Mouse (Mus musculus) bone marrow, adult 2 months (tissue): ENCODE data around the gene Mki67. TPM values are rescaled to one million over a fixed set of nuclear protein-coding genes. Genes with fewer than 3 reads are reported as not detected.
"Not testable (repeated sequence)": the region's sequence is repeated elsewhere in the genome, so short reads cannot be mapped to it uniquely, and the experiment has no call there.

Experiments used
- H3K27ac ChIP-seq: fragments of 200-500 bp; 2 replicates; pipeline ENCODE4 v1.5.1; 2012; ENCODE audit warnings: low read depth, mild to moderate bottlenecking, control low read depth, inconsistent platforms, low read length; ENCODE audit not compliant: control insufficient read depth, poor library complexity, insufficient read depth
- H3K4me1 ChIP-seq: fragments of 200-500 bp; 2 replicates; pipeline ENCODE4 v1.6.1; 2011; ENCODE audit warnings: low read length; ENCODE audit not compliant: control insufficient read depth, insufficient read depth
- H3K4me3 ChIP-seq: fragments of 200-500 bp; replicated peaks from 2 replicates; pipeline ENCODE3; 2011; ENCODE audit warnings: mild to moderate bottlenecking, low read depth, low read length, control low read depth; ENCODE audit not compliant: control insufficient read depth
- CTCF ChIP-seq: fragments of 200-500 bp; IDR thresholded peaks from 2 replicates; pipeline ENCODE4 v1.5.1; 2011; ENCODE audit warnings: low read length, control low read depth; ENCODE audit not compliant: control insufficient read depth, insufficient read depth
- POLR2A ChIP-seq: fragments of 200-500 bp; IDR thresholded peaks from 2 replicates; pipeline ENCODE4 v1.6.1; 2011; ENCODE audit warnings: low read depth, mild to moderate bottlenecking, control low read depth, low read length, borderline replicate concordance; ENCODE audit not compliant: control insufficient read depth
- WGBS: fragments of 180-500 bp; shearing (Covaris S2); methylation state at CpG from one replicate; pipeline ENCODE4 v1.1.7; 2018; 5-methylcytosine and 5-hydroxymethylcytosine counted together
- polyA plus RNA-seq: library from polyadenylated mRNA; stranded (reverse); fragments of >200 nt; gene quantifications from 2 replicates; pipeline ENCODE4 v1.2.4, GENCODE M21; 2011; ENCODE audit warnings: low replicate concordance; ENCODE audit not compliant: missing spikeins, insufficient read depth, insufficient read length

Mki67 gene
- polyA plus RNA-seq, 1 experiment: 249 TPM

DNA sequence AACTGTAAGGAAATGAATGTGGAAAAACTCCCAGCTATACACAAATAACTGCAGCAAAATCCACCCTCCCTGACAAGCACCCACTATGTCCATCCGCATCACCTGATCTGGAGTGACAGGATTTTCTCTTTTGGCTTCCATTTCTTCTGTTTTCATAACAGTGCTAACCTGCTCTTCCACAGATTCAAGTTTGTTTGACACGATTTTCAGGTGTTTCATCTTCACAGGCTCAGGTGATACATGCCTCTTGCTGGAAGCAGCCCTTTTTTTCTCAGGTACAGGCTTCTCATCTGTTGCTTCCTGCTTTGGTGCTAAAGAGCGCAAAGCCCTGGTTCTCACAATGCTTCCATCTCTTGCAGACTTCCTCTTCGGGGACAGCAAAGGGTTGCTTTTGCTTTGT lies 22.0 kb downstream of the Mki67 start:
- H3K27ac ChIP-seq: no peak overlapping the region
- TF ChIP-seq CTCF: no peak
- no peak for TF ChIP-seq POLR2A
- no peak overlapping the region for H3K4me3 ChIP-seq
- no peaks in the 10 kb centered on the region; the same call in 1 of the 2 replicates for H3K4me1 ChIP-seq
- 74% methylated on average over 4 of the region's 4 CpGs for WGBS

DNA sequence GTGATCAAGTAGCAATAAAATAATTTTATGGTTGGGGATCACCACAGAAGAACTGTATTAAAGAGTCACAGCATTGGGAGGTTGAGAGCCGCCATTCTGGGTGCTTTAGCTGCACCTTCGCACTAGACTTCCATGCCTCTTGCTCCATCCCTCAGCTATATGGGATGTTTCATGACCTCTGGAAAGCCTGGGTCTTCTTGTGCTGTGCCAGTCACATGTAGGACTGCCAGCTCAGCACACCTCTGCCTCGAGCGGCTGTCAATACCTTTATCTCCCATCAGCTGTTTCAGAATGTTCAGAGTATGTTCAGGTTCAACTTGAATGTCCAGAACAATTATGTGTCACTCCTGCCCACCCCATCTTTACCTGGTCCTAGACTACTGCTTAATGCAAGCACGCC lies 24.2 kb downstream of the Mki67 start:
- no peak overlapping the region for H3K4me3 ChIP-seq
- WGBS: 93% methylated on average over 5 of the region's 5 CpGs
- TF ChIP-seq CTCF: no peak
- TF ChIP-seq POLR2A: no peak
- H3K4me1 ChIP-seq: no peaks in the 10 kb centered on the region
- H3K27ac ChIP-seq: no peak overlapping the region

DNA sequence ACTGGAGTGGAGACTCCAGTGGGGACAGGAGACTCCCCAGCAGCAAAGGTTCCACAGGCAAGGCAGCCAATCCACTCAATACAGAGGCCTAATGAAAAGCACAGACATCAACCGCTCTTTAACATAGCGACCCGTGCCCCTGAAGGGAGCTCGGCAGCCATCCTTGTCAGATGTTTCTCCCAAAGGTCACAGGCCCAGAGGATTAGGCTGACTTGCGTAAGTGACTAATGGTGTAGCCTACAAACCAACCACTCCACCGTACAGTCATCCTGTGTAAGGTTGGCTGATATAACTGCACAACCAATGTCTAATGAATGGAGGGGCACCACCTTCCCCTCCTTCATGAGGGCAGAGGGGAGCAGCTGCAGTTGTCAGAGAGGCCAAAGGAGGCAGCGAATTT lies 26.8 kb downstream of the Mki67 start:
- no peak overlapping the region for H3K4me3 ChIP-seq
- WGBS: 90% methylated on average over 7 of the region's 7 CpGs
- TF ChIP-seq POLR2A (no peak), CTCF (no peak)
- no peak overlapping the region for H3K27ac ChIP-seq
- no peaks in the 10 kb centered on the region for H3K4me1 ChIP-seq

DNA sequence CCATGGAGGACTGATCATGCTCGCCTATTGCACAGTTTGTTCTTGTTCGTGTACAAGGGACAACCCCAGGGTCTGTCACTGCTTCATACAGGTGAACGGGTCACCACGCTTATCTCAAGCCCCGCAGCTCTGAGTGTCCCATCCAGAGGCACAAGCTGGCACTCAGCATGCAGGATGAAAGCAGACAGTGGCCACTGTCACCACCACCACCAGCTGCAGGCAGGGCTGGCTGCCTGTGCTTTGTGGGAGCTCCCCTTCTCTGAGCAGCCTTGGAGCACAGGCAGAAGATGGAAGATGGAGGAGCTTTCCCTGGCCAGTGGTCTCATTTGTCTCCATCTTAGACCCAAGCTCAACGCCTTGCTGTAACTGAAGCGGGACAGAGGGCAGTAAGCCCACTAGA lies 31.2 kb downstream of the Mki67 start:
- TF ChIP-seq CTCF (no peak), POLR2A (no peak)
- no peak overlapping the region for H3K27ac ChIP-seq
- 79% methylated on average over 7 of the region's 7 CpGs for WGBS

DNA sequence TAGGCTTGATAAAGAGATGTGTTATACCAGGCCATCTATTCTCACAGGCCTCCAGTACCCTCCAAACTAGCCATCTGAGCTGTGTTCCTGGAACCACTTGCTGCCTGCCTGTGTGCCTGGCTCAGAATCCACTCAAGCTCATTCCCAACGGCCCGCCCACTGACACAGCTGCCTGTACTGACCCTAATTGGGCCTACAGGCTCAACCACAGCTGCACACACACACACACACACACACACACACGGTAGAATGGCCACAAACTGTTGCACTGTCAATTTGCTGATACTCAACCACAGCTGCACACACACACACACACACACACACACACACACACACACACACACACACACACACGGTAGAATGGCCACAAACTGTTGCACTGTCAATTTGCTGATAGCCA lies 32.1 kb downstream of the Mki67 start:
- 47% methylated on average over 4 of the region's 4 CpGs for WGBS

More for the DNA sequence above, 31.2 kb downstream of the Mki67 start:
- H3K4me1 ChIP-seq: no peaks in the 10 kb centered on the region
- no peak overlapping the region for H3K4me3 ChIP-seq

DNA sequence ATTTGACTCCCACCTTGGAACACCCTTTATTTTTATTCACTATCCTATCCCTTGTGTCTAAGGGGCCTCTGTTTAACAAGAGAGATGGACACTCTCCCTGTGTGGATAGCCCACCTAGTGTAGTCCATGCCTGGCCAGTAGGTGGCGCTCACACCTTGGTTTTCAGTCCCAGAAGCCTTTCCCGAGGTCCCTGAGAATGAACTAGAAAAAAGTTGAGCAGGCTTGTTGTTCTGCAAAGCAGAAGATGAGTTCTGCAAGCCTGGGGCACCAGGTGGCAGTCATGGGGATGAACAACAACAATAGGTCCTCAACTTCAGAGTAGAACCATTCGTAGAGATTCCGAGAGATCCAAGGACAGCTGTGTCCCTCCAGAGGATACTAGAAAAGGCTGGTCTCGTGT lies 35.8 kb downstream of the Mki67 start:
- 73% methylated on average over 5 of the region's 5 CpGs for WGBS
- Histone ChIP-seq H3K4me1 (no peaks in the 10 kb centered on the region), H3K4me3 (no peak overlapping the region), H3K27ac (no peak overlapping the region)
- TF ChIP-seq CTCF: peak; percentile 83
- TF ChIP-seq POLR2A: no peak

More for the DNA sequence above, 32.1 kb downstream of the Mki67 start:
- not testable (repeated sequence) for H3K4me3 ChIP-seq, H3K4me1 ChIP-seq, H3K27ac ChIP-seq

DNA sequence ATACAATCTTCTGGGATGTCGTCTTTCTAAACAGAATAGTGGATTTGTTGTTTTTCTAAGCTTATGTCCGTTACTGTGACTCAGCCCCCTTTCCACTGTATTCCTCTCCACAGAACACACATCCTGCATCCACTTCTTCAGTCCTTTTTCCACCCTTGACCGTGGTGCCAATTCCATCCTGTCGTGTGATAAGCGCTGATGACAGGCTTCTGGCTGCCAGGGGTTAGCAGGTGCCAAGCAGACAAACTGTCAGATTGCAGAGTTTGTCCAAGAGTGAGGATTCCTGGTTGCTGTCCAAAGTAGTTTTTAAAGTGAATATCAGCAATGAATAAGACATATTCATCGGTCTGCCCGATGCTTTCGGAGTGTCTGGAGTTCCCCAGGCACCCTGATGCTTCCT lies 39.4 kb downstream of the Mki67 start:
- TF ChIP-seq CTCF: no peak
- TF ChIP-seq POLR2A: no peak
- 87% methylated on average over 8 of the region's 8 CpGs for WGBS

DNA sequence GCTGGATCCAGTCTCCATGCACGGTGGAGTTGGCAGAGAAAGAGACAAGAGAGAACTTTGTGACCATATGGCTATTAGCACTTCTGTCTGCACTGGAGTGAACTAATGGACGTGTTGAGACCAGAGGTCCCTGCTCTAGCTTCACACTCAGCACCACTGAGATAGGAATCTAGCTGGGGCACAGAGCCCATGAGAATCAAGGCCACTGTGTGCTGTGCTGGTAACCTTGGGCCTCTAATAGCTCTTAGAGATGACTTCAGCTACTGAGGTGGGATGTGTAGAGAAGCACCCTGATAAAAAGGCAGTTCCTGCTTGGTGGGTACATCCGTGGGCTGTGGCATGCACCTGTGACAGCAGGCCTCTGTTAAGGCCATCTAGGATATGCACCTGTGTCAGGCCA lies 42.6 kb downstream of the Mki67 start:
- WGBS: 82% methylated on average over 3 of the region's 3 CpGs
- TF ChIP-seq CTCF (no peak), POLR2A (no peak)
- no peak overlapping the region for H3K27ac ChIP-seq
- no peak overlapping the region for H3K4me3 ChIP-seq
- H3K4me1 ChIP-seq: no peaks in the 10 kb centered on the region

More for the DNA sequence above, 39.4 kb downstream of the Mki67 start:
- no peaks in the 10 kb centered on the region for H3K4me1 ChIP-seq
- no peak overlapping the region for H3K4me3 ChIP-seq
- no peak overlapping the region for H3K27ac ChIP-seq
